Mouse (Mus musculus) MEL (cell line): ENCODE measurements at regions not wholly inside any gene's neighbourhood (a gene's known extent, or its start where the extent isn't known, plus 50 kb on each side); places are given as distances from the start of the nearest gene placed in this dataset.

Experiments used
- CHD1 ChIP-seq: IDR thresholded peaks from 2 replicates; pipeline ENCODE4 v1.6.1; 2012; ENCODE audit warnings: low read depth, mild to moderate bottlenecking, inconsistent platforms, low read length, improper control_type of control experiment
- CHD2 ChIP-seq: IDR thresholded peaks from 2 replicates; pipeline ENCODE4 v1.6.1; 2011; ENCODE audit warnings: low read length, improper control_type of control experiment
- CTCF ChIP-seq, 3 experiments: IDR thresholded peaks in 2 of 3; conservative IDR thresholded peaks in 1 of 3; 2 replicates each; pipeline ENCODE4 v1.5.1; 2011 to 2012; ENCODE audit warnings: low read length in 3 of 3, low read depth in 2 of 3, mild to moderate bottlenecking in 2 of 3, improper control_type of control experiment in 1 of 3, inconsistent platforms in 1 of 3, mixed read lengths in 1 of 3, moderate library complexity in 1 of 3; ENCODE audit not compliant: control insufficient read depth in 1 of 3, insufficient read depth in 1 of 3, poor library complexity in 1 of 3, severe bottlenecking in 1 of 3
- ELF1 ChIP-seq: IDR thresholded peaks from 2 replicates; pipeline ENCODE4 v1.6.1; 2014; ENCODE audit warnings: low read depth, mild to moderate bottlenecking, inconsistent platforms, low read length, improper control_type of control experiment, moderate library complexity
- GABPA ChIP-seq: IDR thresholded peaks from 2 replicates; pipeline ENCODE4 v1.6.1; 2012; ENCODE audit warnings: low read depth, mild to moderate bottlenecking, inconsistent platforms, low read length, improper control_type of control experiment, moderate library complexity
- GATA1 ChIP-seq: IDR thresholded peaks from 2 replicates; pipeline ENCODE4 v1.6.1; 2011; ENCODE audit warnings: low read depth, low read length, improper control_type of control experiment
- MXI1 ChIP-seq: IDR thresholded peaks from 2 replicates; pipeline ENCODE4 v1.6.1; 2011; ENCODE audit warnings: mild to moderate bottlenecking, low read depth, low read length, improper control_type of control experiment
- POLR2A ChIP-seq, 2 experiments: IDR thresholded peaks; 2 replicates each; pipeline ENCODE4 v1.6.1; 2011 to 2012; ENCODE audit warnings: low read length in 2 of 2, mild to moderate bottlenecking in 2 of 2, control low read depth in 1 of 2, improper control_type of control experiment in 1 of 2, low read depth in 1 of 2, moderate library complexity in 1 of 2; ENCODE audit not compliant: control insufficient read depth in 1 of 2, insufficient read depth in 1 of 2, poor library complexity in 1 of 2
- RCOR1 ChIP-seq: IDR thresholded peaks from 2 replicates; pipeline ENCODE4 v1.6.1; 2012; ENCODE audit warnings: low read depth, mild to moderate bottlenecking, inconsistent platforms, low read length, improper control_type of control experiment
- SMC3 ChIP-seq: IDR thresholded peaks from 2 replicates; pipeline ENCODE4 v1.6.1; 2011; ENCODE audit warnings: low read depth, low read length, improper control_type of control experiment
- TAL1 ChIP-seq: IDR thresholded peaks from 2 replicates; pipeline ENCODE4 v1.6.1; 2012; ENCODE audit warnings: mild to moderate bottlenecking, inconsistent platforms, low read length, moderate library complexity, mixed read lengths
- USF2 ChIP-seq, 2 experiments: IDR thresholded peaks; 2 replicates each; pipeline ENCODE4 v1.6.1; 2011 to 2012; ENCODE audit warnings: improper control_type of control experiment in 2 of 2, low read length in 2 of 2, borderline replicate concordance in 1 of 2, inconsistent platforms in 1 of 2, low read depth in 1 of 2, mild to moderate bottlenecking in 1 of 2; ENCODE audit not compliant: insufficient read depth in 1 of 2
- ZNF384 ChIP-seq: IDR thresholded peaks from 2 replicates; pipeline ENCODE4 v1.6.1; 2012; ENCODE audit warnings: low read depth, mild to moderate bottlenecking, inconsistent platforms, low read length, improper control_type of control experiment

GRCm38 (mm10) chr4:148365804-148366203 lies 78.0 kb upstream of the Disp3 start:
- TF ChIP-seq SMC3 (no peak), MXI1 (no peak), TAL1 (no peak), RCOR1 (no peak), CTCF (IDR thresholded peaks at IDR 0.05 in 2 of 3, conservative IDR thresholded peaks at IDR 0.05 in 1 of 3; ENCODE audit: control insufficient read depth in 1 of 3, insufficient read depth in 1 of 3, low read depth in 2 of 3, low read length in 3 of 3, poor library complexity in 1 of 3, severe bottlenecking in 1 of 3) (no peak), ELF1 (no peak), POLR2A (IDR thresholded peaks at IDR 0.05; ENCODE audit: control insufficient read depth in 1 of 2, insufficient read depth in 1 of 2, low read depth in 1 of 2, low read length in 2 of 2, poor library complexity in 1 of 2) (no peak), CHD2 (no peak), GATA1 (no peak), ZNF384 (no peak), CHD1 (no peak), USF2 (IDR thresholded peaks at IDR 0.05; ENCODE audit: borderline replicate concordance in 1 of 2, insufficient read depth in 1 of 2, low read depth in 1 of 2, low read length in 2 of 2) (no peak), GABPA (no peak)
